Mouse (Mus musculus) G1E (cell line): ENCODE measurements around the gene Adgre5. TPM values are rescaled to one million over a fixed set of nuclear protein-coding genes. Genes with fewer than 3 reads are reported as not detected.

Experiments used
- ATAC-seq: 2 replicates; pipeline ENCODE4 v1.8.0; 2016; ENCODE audit warnings: mild to moderate bottlenecking; ENCODE audit not compliant: insufficient number of reproducible peaks, poor library complexity, low FRiP score, severe bottlenecking; ENCODE audit errors: extremely low read depth
- DNase-seq: peaks from one replicate; pipeline ENCODE4 v3.0.0; 2012; ENCODE audit warnings: low spot score
- H3K27me3 ChIP-seq: 2 replicates; pipeline ENCODE4 v1.6.1; 2012; ENCODE audit warnings: mild to moderate bottlenecking, low read length, inconsistent platforms; ENCODE audit not compliant: insufficient read depth
- H3K36me3 ChIP-seq: replicated peaks from 2 replicates; pipeline ENCODE3; 2012; ENCODE audit warnings: mild to moderate bottlenecking, inconsistent platforms
- H3K4me1 ChIP-seq: 2 replicates; pipeline ENCODE4 v1.6.1; 2012; ENCODE audit warnings: low read depth, low read length, inconsistent platforms, mixed read lengths; ENCODE audit not compliant: insufficient read depth
- H3K4me3 ChIP-seq: 2 replicates; pipeline ENCODE4 v1.5.1; 2012; ENCODE audit warnings: low read depth, mild to moderate bottlenecking, inconsistent platforms, low read length, moderate library complexity, mixed read lengths
- H3K9me3 ChIP-seq: replicated peaks from 2 replicates; pipeline ENCODE4 v1.6.1; 2012; ENCODE audit warnings: inconsistent platforms
- CTCF ChIP-seq: IDR thresholded peaks from 2 replicates; pipeline ENCODE4 v1.5.1; 2012; ENCODE audit warnings: low read depth, low read length, inconsistent platforms, mixed read lengths
- GATA1 ChIP-seq: IDR thresholded peaks from 2 replicates; pipeline ENCODE4 v1.6.1; 2012; ENCODE audit warnings: borderline replicate concordance, low read length, inconsistent platforms, mixed read lengths
- GATA2 ChIP-seq: IDR thresholded peaks from 2 replicates; pipeline ENCODE4 v1.6.1; 2012; ENCODE audit warnings: low read depth, low read length, inconsistent platforms, borderline replicate concordance
- POLR2AphosphoS5 ChIP-seq: IDR thresholded peaks from 2 replicates; pipeline ENCODE4 v1.6.1; 2012; ENCODE audit warnings: low read depth, low read length, inconsistent platforms; ENCODE audit not compliant: insufficient replicate concordance
- TAL1 ChIP-seq: conservative IDR thresholded peaks from 2 replicates; pipeline ENCODE4 v1.6.1; 2012; ENCODE audit warnings: low read depth, low read length, inconsistent platforms, mixed read lengths
- polyA plus RNA-seq: library from polyadenylated mRNA; stranded (reverse); fragments of >175 nt; gene quantifications from 2 replicates; pipeline ENCODE4 v1.2.3, GENCODE M21; 2012
- total RNA-seq, 2 experiments: library from RNA; stranded (forward) in 1 of 2; stranded (reverse) in 1 of 2; fragments of 200-1000 nt in 1 of 2; fragments of >200 nt in 1 of 2; fragmentation: Nextera tagmentation in 1 of 2; gene quantifications; 2 replicates each; pipeline ENCODE4 v1.2.3; 2014 to 2017

Adgre5 gene
- total and polyA plus RNA-seq, 3 experiments: 92.9 to 405 (median 223) TPM

GRCm38 (mm10) chr8:83739711-83740468, 1.2 kb downstream of the Adgre5 start:
- Histone ChIP-seq H3K4me3 (peak overlapping the region; percentile 83), H3K4me1 (peaks cover 88% of the 10 kb centered on the region), H3K9me3 (peaks cover 6% of the 10 kb centered on the region), H3K36me3 (peaks cover 52% of the 10 kb centered on the region), H3K27me3 (no peaks in the 10 kb centered on the region)
- ATAC-seq: 0 out of 2 replicates have a peak, but pooled peaks have one; percentile 6
- DNase-seq: peak; percentile 63
- TF ChIP-seq TAL1 (no peak), GATA2 (no peak), POLR2AphosphoS5 (peak; percentile 36; the same call in 1 of the 2 replicates), GATA1 (no peak), CTCF (no peak)

DNA sequence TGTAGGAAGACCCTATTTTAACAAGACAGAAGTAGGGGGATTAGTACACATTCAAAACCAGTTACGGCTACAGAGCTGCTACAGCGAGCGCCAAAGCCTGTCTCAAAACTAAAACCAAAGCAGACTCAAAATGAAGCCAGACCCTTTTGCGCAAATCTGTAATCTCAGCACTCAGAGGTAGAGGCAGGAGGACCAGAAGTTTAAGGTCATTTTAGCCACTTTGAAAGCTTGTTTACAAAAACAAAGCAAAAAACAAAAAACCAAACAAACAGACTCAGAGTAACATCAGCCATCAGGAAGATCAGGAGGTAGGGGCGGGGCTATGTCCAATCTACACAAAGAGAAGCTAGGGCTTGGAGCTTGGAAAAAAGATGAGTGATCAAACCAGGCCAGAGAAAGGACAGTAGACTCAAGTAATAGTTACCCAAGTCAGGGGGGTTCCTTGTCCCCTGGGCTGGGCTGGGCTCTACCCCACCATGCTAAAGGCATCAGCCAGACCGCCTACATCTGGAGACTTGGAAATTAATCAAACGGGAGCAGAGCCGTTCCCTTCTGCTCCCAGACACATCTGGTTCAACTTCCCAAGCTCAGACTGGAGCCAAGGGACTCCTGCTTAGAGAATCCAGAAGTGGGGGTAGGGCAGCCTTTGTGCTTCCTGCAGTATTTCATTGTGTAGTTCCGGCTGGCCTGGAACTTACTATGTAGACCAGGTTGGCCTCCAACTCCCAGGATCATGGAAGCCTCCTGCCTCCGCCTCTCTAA, 2.0 kb downstream of the Adgre5 start:
- peaks cover 6% of the 10 kb centered on the region for H3K9me3 ChIP-seq
- peak overlapping the region; percentile 83 for H3K4me3 ChIP-seq
- DNase-seq (no peak), ATAC-seq (no peak)
- peaks cover 59% of the 10 kb centered on the region for H3K36me3 ChIP-seq
- no peaks in the 10 kb centered on the region for H3K27me3 ChIP-seq
- H3K4me1 ChIP-seq: peaks cover 89% of the 10 kb centered on the region
- TF ChIP-seq GATA1 (no peak), TAL1 (no peak), POLR2AphosphoS5 (no peak), CTCF (no peak), GATA2 (no peak)

- DNase-seq (no peak), ATAC-seq (no peak)
- peaks cover 92% of the 10 kb centered on the region for H3K4me1 ChIP-seq
- peaks cover 6% of the 10 kb centered on the region for H3K9me3 ChIP-seq
- no peaks in the 10 kb centered on the region for H3K27me3 ChIP-seq
- peaks cover 70% of the 10 kb centered on the region for H3K36me3 ChIP-seq
- peak overlapping the region; percentile 83 for H3K4me3 ChIP-seq
- TF ChIP-seq GATA1 (no peak), TAL1 (no peak), CTCF (no peak), POLR2AphosphoS5 (no peak), GATA2 (no peak)
These were observed 3.1 kb downstream of the Adgre5 start for GRCm38 (mm10) chr8:83737852-83738562.

DNA sequence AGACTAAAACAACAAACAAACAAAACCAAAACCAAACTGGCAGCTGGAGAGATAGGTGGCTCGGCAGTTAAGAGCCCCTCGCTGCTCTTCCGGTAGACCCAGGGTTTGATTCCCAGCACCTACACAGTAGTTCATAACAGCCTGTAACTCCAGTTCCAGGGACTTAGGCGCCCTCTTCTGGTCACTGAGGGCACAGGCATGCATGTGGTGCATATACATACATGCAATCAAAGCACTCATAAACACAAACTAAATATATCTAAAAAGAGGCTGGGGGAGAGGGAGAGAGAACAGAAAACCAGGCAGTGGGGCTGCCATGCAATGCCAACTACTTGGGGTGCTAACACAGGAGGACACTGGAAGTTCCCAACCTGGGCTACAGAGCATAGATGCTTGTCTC, 3.8 kb downstream of the Adgre5 start:
- Histone ChIP-seq H3K9me3 (peaks cover 6% of the 10 kb centered on the region), H3K4me3 (peak overlapping the region; percentile 83; the same call in 1 of the 2 replicates), H3K27me3 (no peaks in the 10 kb centered on the region), H3K4me1 (peaks cover 88% of the 10 kb centered on the region), H3K36me3 (peaks cover 77% of the 10 kb centered on the region)
- TF ChIP-seq CTCF (0 out of 2 replicates have a peak, but pooled peaks have one; percentile 12), GATA1 (no peak)
- ATAC-seq (no peak), DNase-seq (no peak)

GRCm38 (mm10) chr8:83736681-83737080, 4.4 kb downstream of the Adgre5 start:
- Histone ChIP-seq H3K36me3 (peaks cover 84% of the 10 kb centered on the region), H3K27me3 (no peaks in the 10 kb centered on the region), H3K4me3 (peak overlapping the region; percentile 59; the same call in 1 of the 2 replicates), H3K4me1 (peaks cover 87% of the 10 kb centered on the region), H3K9me3 (peaks cover 6% of the 10 kb centered on the region)
- ATAC-seq: no peak
- DNase-seq: no peak
- TF ChIP-seq CTCF: no peak
- TF ChIP-seq GATA2: no peak
- TF ChIP-seq GATA1: no peak
- no peak for TF ChIP-seq POLR2AphosphoS5
- TF ChIP-seq TAL1: no peak

GRCm38 (mm10) chr8:83732919-83733318, 8.2 kb downstream of the Adgre5 start:
- Histone ChIP-seq H3K4me3 (no peak overlapping the region), H3K9me3 (peaks cover 6% of the 10 kb centered on the region), H3K27me3 (no peaks in the 10 kb centered on the region), H3K36me3 (peaks cover 100% of the 10 kb centered on the region), H3K4me1 (peaks cover 91% of the 10 kb centered on the region)
- DNase-seq (no peak), ATAC-seq (no peak)
- TF ChIP-seq POLR2AphosphoS5 (no peak), GATA1 (no peak), GATA2 (no peak), CTCF (no peak), TAL1 (no peak)
